Mouse (Mus musculus) MEL-GATA-1-ER (cell line): ENCODE measurements around the gene Neo1.

Experiments
- DNase-seq: peaks from one replicate; pipeline ENCODE4 v3.0.0-alpha.2; 2012; ENCODE audit warnings: low read depth; ENCODE audit errors: extremely low read depth

The Neo1 gene

GRCm38 (mm10) chr9:59036159-59036731 lies at the start of gene Neo1:
Gene Neo1, minus strand, starts transcription at chr9:59036441.
- no peak for DNase-seq

- DNase-seq, result no peak
Observed at GRCm38 (mm10) chr9:59075632-59076031, 39.4 kb upstream of the Neo1 start.

- no peak for DNase-seq
Observed at GRCm38 (mm10) chr9:59073887-59074286, 37.6 kb upstream of the Neo1 start.

GRCm38 (mm10) chr9:59072076-59072777 lies 36.0 kb upstream of the Neo1 start:
- no peak for DNase-seq

- DNase-seq, result no peak
Observed at GRCm38 (mm10) chr9:59071220-59071977, 35.2 kb upstream of the Neo1 start.

- DNase-seq, result no peak
Observed at GRCm38 (mm10) chr9:59070216-59070615, 34.0 kb upstream of the Neo1 start.

- no peak for DNase-seq
Observed at GRCm38 (mm10) chr9:59065616-59066301, 29.5 kb upstream of the Neo1 start.

GRCm38 (mm10) chr9:59062409-59062808 lies 26.2 kb upstream of the Neo1 start:
- no peak for DNase-seq

- DNase-seq, result no peak
Observed at GRCm38 (mm10) chr9:59060026-59060605, 23.9 kb upstream of the Neo1 start.

- no peak for DNase-seq
Observed at GRCm38 (mm10) chr9:59059158-59059557, 22.9 kb upstream of the Neo1 start.

GRCm38 (mm10) chr9:59058060-59058459 lies 21.8 kb upstream of the Neo1 start:
- DNase-seq, result no peak

GRCm38 (mm10) chr9:59056281-59056680 lies 20.0 kb upstream of the Neo1 start:
- no peak for DNase-seq

GRCm38 (mm10) chr9:59041805-59042204 lies 5.6 kb upstream of the Neo1 start:
- DNase-seq, result no peak

- DNase-seq, result no peak
Observed at GRCm38 (mm10) chr9:59036732-59037341, 596 bp upstream of the Neo1 start.

- no peak for DNase-seq
Observed at GRCm38 (mm10) chr9:59035342-59036158, 691 bp downstream of the Neo1 start.

GRCm38 (mm10) chr9:59034836-59035235 lies 1.4 kb downstream of the Neo1 start:
- DNase-seq, result no peak

GRCm38 (mm10) chr9:59033492-59033891 lies 2.7 kb downstream of the Neo1 start:
- no peak for DNase-seq

- DNase-seq, result no peak
Observed at GRCm38 (mm10) chr9:59024245-59024844, 11.9 kb downstream of the Neo1 start.

GRCm38 (mm10) chr9:59016060-59016719 lies 20.1 kb downstream of the Neo1 start:
- DNase-seq, result no peak
